Mouse (Mus musculus): ENCODE measurements at regions not wholly inside any gene's neighbourhood (a gene's known extent, or its start where the extent isn't known, plus 50 kb on each side); places are given as distances from the start of the nearest gene placed in this dataset.

GRCm38 (mm10) chr2:171867550-171867949 is 175.7 kb downstream of the Cbln4 start:
- H3K9ac ChIP-seq (ENCODE audit: low read length): no peak overlapping the region
- WGBS: 93% methylated on average over 3 of the region's 3 CpGs
- no peaks in the 10 kb centered on the region for H3K4me1 ChIP-seq (ENCODE audit: control insufficient read depth, insufficient read depth, low read length)
- H3K27ac ChIP-seq (ENCODE audit: low read depth, low read length): no peak overlapping the region
- H3K27me3 ChIP-seq (replicated peaks; ENCODE audit: control insufficient read depth, insufficient read depth, low read length): no peaks in the 10 kb centered on the region
- no peaks in the 10 kb centered on the region for H3K9me3 ChIP-seq (replicated peaks; ENCODE audit: control insufficient read depth, low read length)
- no peak overlapping the region for H3K4me2 ChIP-seq (ENCODE audit: low read length)
- H3K36me3 ChIP-seq (ENCODE audit: control insufficient read depth, insufficient read depth, low read length): no peaks in the 10 kb centered on the region
- H3K4me3 ChIP-seq (ENCODE audit: low read depth, low read length): no peak overlapping the region
- no peak for ATAC-seq
- no peak for DNase-seq (ENCODE audit: low spot score)

GRCm38 (mm10) chr2:171864376-171864965 is 178.8 kb downstream of the Cbln4 start:
- no peaks in the 10 kb centered on the region for H3K27me3 ChIP-seq (replicated peaks; ENCODE audit: control insufficient read depth, insufficient read depth, low read length)
- 79% methylated on average over 8 of the region's 8 CpGs for WGBS
- H3K9ac ChIP-seq (ENCODE audit: low read length): no peak overlapping the region
- H3K4me1 ChIP-seq (ENCODE audit: control insufficient read depth, insufficient read depth, low read length): no peaks in the 10 kb centered on the region
- H3K4me2 ChIP-seq (ENCODE audit: low read length): no peak overlapping the region
- peak; percentile 74 for DNase-seq (ENCODE audit: low spot score)
- no peak overlapping the region for H3K4me3 ChIP-seq (ENCODE audit: low read depth, low read length)
- H3K9me3 ChIP-seq (replicated peaks; ENCODE audit: control insufficient read depth, low read length): no peaks in the 10 kb centered on the region
- no peak overlapping the region for H3K27ac ChIP-seq (ENCODE audit: low read depth, low read length)
- ATAC-seq: peak; percentile 73
- H3K36me3 ChIP-seq (ENCODE audit: control insufficient read depth, insufficient read depth, low read length): no peaks in the 10 kb centered on the region

- no peaks in the 10 kb centered on the region for H3K36me3 ChIP-seq (ENCODE audit: control insufficient read depth, insufficient read depth, low read length)
- H3K9ac ChIP-seq (ENCODE audit: low read length): no peak overlapping the region
- H3K4me2 ChIP-seq (ENCODE audit: low read length): no peak overlapping the region
- no peaks in the 10 kb centered on the region for H3K27me3 ChIP-seq (replicated peaks; ENCODE audit: control insufficient read depth, insufficient read depth, low read length)
- H3K4me1 ChIP-seq (ENCODE audit: control insufficient read depth, insufficient read depth, low read length): no peaks in the 10 kb centered on the region
- ATAC-seq (no peak), DNase-seq (ENCODE audit: low spot score) (no peak)
- no peak overlapping the region for H3K4me3 ChIP-seq (ENCODE audit: low read depth, low read length)
- H3K27ac ChIP-seq (ENCODE audit: low read depth, low read length): no peak overlapping the region
- WGBS: 90% methylated on average over 2 of the region's 2 CpGs
- no peaks in the 10 kb centered on the region for H3K9me3 ChIP-seq (replicated peaks; ENCODE audit: control insufficient read depth, low read length)
These were observed 180.6 kb downstream of the Cbln4 start for GRCm38 (mm10) chr2:171862626-171863025.

DNA sequence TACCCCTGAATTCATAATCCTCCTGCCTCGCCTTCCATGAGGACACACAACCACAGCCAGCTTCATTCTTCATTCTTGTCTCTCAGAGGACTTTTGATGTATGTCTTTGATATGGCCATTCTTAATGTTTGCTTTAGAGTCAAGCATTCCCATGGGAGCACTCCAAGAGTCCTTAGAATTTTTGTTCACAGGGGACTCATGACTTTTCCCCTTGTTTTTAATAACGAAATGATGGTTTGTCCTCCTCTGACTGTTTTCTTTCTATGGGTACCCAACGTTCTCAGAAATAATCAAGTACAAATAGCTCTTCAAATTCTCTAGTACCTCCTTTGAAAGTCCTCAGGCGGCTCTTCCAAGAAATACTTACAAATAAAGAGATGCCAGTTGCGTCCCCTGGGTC is 184.4 kb downstream of the Cbln4 start:
- WGBS: 76% methylated on average over 5 of the region's 5 CpGs
- Histone ChIP-seq H3K27me3 (replicated peaks; ENCODE audit: control insufficient read depth, insufficient read depth, low read length) (no peaks in the 10 kb centered on the region), H3K9me3 (replicated peaks; ENCODE audit: control insufficient read depth, low read length) (no peaks in the 10 kb centered on the region), H3K9ac (ENCODE audit: low read length) (no peak overlapping the region), H3K4me1 (ENCODE audit: control insufficient read depth, insufficient read depth, low read length) (peaks cover 6% of the 10 kb centered on the region; the same call in 1 of the 2 replicates), H3K27ac (ENCODE audit: low read depth, low read length) (no peak overlapping the region), H3K4me2 (ENCODE audit: low read length) (no peak overlapping the region), H3K4me3 (ENCODE audit: low read depth, low read length) (no peak overlapping the region), H3K36me3 (ENCODE audit: control insufficient read depth, insufficient read depth, low read length) (no peaks in the 10 kb centered on the region)
- ATAC-seq: no peak
- no peak for DNase-seq (ENCODE audit: low spot score)

- no peak overlapping the region for H3K27ac ChIP-seq (ENCODE audit: low read depth, low read length)
- 65% methylated on average over 8 of the region's 8 CpGs for WGBS
- no peaks in the 10 kb centered on the region for H3K27me3 ChIP-seq (replicated peaks; ENCODE audit: control insufficient read depth, insufficient read depth, low read length)
- H3K4me1 ChIP-seq (ENCODE audit: control insufficient read depth, insufficient read depth, low read length): peaks cover 6% of the 10 kb centered on the region; the same call in 1 of the 2 replicates
- no peak overlapping the region for H3K4me2 ChIP-seq (ENCODE audit: low read length)
- no peak overlapping the region for H3K4me3 ChIP-seq (ENCODE audit: low read depth, low read length)
- ATAC-seq (no peak), DNase-seq (ENCODE audit: low spot score) (peak; percentile 41)
- H3K9me3 ChIP-seq (replicated peaks; ENCODE audit: control insufficient read depth, low read length): no peaks in the 10 kb centered on the region
- H3K36me3 ChIP-seq (ENCODE audit: control insufficient read depth, insufficient read depth, low read length): no peaks in the 10 kb centered on the region
- no peak overlapping the region for H3K9ac ChIP-seq (ENCODE audit: low read length)
These were observed 186.8 kb downstream of the Cbln4 start for GRCm38 (mm10) chr2:171856491-171856890.

- H3K4me3 ChIP-seq (ENCODE audit: low read depth, low read length): no peak overlapping the region
- ATAC-seq (peak; percentile 94), DNase-seq (ENCODE audit: low spot score) (peak; percentile 94)
- H3K4me2 ChIP-seq (ENCODE audit: low read length): no peak overlapping the region
- H3K27ac ChIP-seq (ENCODE audit: low read depth, low read length): peak overlapping the region; percentile 72
- H3K9me3 ChIP-seq (replicated peaks; ENCODE audit: control insufficient read depth, low read length): no peaks in the 10 kb centered on the region; the same call in 1 of the 2 replicates
- H3K9ac ChIP-seq (ENCODE audit: low read length): no peak overlapping the region
- WGBS: 17% methylated on average over 4 of the region's 4 CpGs
- H3K4me1 ChIP-seq (ENCODE audit: control insufficient read depth, insufficient read depth, low read length): peaks cover 7% of the 10 kb centered on the region; the same call in 1 of the 2 replicates
- no peaks in the 10 kb centered on the region for H3K27me3 ChIP-seq (replicated peaks; ENCODE audit: control insufficient read depth, insufficient read depth, low read length)
- H3K36me3 ChIP-seq (ENCODE audit: control insufficient read depth, insufficient read depth, low read length): no peaks in the 10 kb centered on the region
These were observed 196.3 kb downstream of the Cbln4 start for GRCm38 (mm10) chr2:171846826-171847492.

DNA sequence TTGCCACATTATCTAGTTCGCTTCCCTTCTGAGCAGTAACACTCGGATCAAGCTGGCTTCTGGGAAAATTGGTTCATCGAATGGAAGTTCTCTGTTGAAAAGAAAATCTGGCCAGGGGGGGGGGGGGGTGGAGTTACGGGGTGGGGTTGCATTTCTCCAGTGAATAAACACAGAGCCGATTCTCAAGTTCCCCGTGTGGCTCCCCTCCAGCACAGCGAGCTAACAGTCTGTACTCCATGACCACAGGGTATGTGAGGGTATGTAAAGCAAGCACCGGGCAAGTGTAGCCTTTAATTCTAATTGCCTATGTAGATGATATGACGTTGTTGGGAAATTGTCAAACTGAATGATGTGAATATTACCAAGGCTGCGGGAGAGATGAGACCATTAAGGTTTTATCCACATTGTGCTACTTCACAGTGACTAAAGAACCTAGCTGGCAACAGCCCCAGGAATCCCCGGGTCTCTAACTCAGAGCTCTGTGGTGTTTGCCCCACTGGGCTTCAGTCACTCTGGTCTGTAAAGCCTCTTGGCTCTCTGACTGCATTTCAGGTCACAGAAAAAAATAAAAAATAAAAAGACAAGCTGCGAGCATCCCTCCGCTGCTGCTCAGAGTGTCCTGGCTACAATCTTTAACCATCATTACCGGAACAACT is 203.1 kb downstream of the Cbln4 start:
- Histone ChIP-seq H3K36me3 (ENCODE audit: control insufficient read depth, insufficient read depth, low read length) (no peaks in the 10 kb centered on the region), H3K9me3 (replicated peaks; ENCODE audit: control insufficient read depth, low read length) (no peaks in the 10 kb centered on the region; the same call in 1 of the 2 replicates), H3K27ac (ENCODE audit: low read depth, low read length) (no peak overlapping the region), H3K4me2 (ENCODE audit: low read length) (no peak overlapping the region), H3K9ac (ENCODE audit: low read length) (no peak overlapping the region), H3K27me3 (replicated peaks; ENCODE audit: control insufficient read depth, insufficient read depth, low read length) (no peaks in the 10 kb centered on the region), H3K4me1 (ENCODE audit: control insufficient read depth, insufficient read depth, low read length) (no peaks in the 10 kb centered on the region), H3K4me3 (ENCODE audit: low read depth, low read length) (no peak overlapping the region)
- ATAC-seq (no peak; the same call in 1 of the 2 replicates), DNase-seq (ENCODE audit: low spot score) (peak; percentile 52)
- WGBS: 42% methylated on average over 14 of the region's 14 CpGs

- no peaks in the 10 kb centered on the region for H3K27me3 ChIP-seq (replicated peaks; ENCODE audit: control insufficient read depth, insufficient read depth, low read length)
- no peaks in the 10 kb centered on the region for H3K9me3 ChIP-seq (replicated peaks; ENCODE audit: control insufficient read depth, low read length)
- H3K9ac ChIP-seq (ENCODE audit: low read length): no peak overlapping the region
- DNase-seq (ENCODE audit: low spot score): peak; percentile 63
- ATAC-seq: no peak
- peaks cover 2% of the 10 kb centered on the region for H3K4me1 ChIP-seq (ENCODE audit: control insufficient read depth, insufficient read depth, low read length)
- no peak overlapping the region for H3K27ac ChIP-seq (ENCODE audit: low read depth, low read length)
- no peak overlapping the region for H3K4me3 ChIP-seq (ENCODE audit: low read depth, low read length)
- no peaks in the 10 kb centered on the region for H3K36me3 ChIP-seq (ENCODE audit: control insufficient read depth, insufficient read depth, low read length)
- no peak overlapping the region for H3K4me2 ChIP-seq (ENCODE audit: low read length)
- 81% methylated on average over 6 of the region's 6 CpGs for WGBS
These were observed 221.1 kb downstream of the Cbln4 start for GRCm38 (mm10) chr2:171822156-171822555.

- Histone ChIP-seq H3K27me3 (replicated peaks; ENCODE audit: control insufficient read depth, insufficient read depth, low read length) (no peaks in the 10 kb centered on the region), H3K9ac (ENCODE audit: low read length) (no peak overlapping the region), H3K9me3 (replicated peaks; ENCODE audit: control insufficient read depth, low read length) (no peaks in the 10 kb centered on the region), H3K27ac (ENCODE audit: low read depth, low read length) (no peak overlapping the region), H3K36me3 (ENCODE audit: control insufficient read depth, insufficient read depth, low read length) (no peaks in the 10 kb centered on the region), H3K4me2 (ENCODE audit: low read length) (no peak overlapping the region), H3K4me1 (ENCODE audit: control insufficient read depth, insufficient read depth, low read length) (peaks cover 4% of the 10 kb centered on the region), H3K4me3 (ENCODE audit: low read depth, low read length) (no peak overlapping the region)
- DNase-seq (ENCODE audit: low spot score) (peak; percentile 84), ATAC-seq (peak; percentile 64; the same call in 1 of the 2 replicates)
- 41% methylated on average over 8 of the region's 8 CpGs for WGBS
These were observed 224.8 kb downstream of the Cbln4 start for GRCm38 (mm10) chr2:171818504-171818903.

Measured in forebrain, embryonic 14.5 days (tissue).